Mouse (Mus musculus) limb, embryonic 15.5 days (tissue): Measurements from ENCODE around the gene Arpc5. TPM values are rescaled to one million over a fixed set of nuclear protein-coding genes. Genes with fewer than 3 reads are reported as not detected.

Experiments used
- ATAC-seq: fragments of 200-750 bp; cut with Nextera tagmentation; 2 replicates; pipeline ENCODE4 v1.8.0; 2017; ENCODE audit warnings: low read depth, moderate TSS enrichment; ENCODE audit not compliant: insufficient number of reproducible peaks, low FRiP score, low TSS enrichment
- H3K27ac ChIP-seq: fragments of 300-500 bp; sonication (generic); 2 replicates; pipeline ENCODE4 v1.5.1; 2015; ENCODE audit warnings: moderate library complexity, mild to moderate bottlenecking, inconsistent platforms
- H3K27me3 ChIP-seq: fragments of 300-500 bp; sonication (generic); 2 replicates; pipeline ENCODE4 v1.6.1; 2015; ENCODE audit warnings: inconsistent platforms
- H3K36me3 ChIP-seq: fragments of 300-500 bp; sonication (generic); 2 replicates; pipeline ENCODE4 v1.6.1; 2015; ENCODE audit warnings: inconsistent platforms
- H3K4me1 ChIP-seq: fragments of 300-500 bp; sonication (generic); 2 replicates; pipeline ENCODE4 v1.6.1; 2015; ENCODE audit warnings: inconsistent platforms
- H3K4me2 ChIP-seq: fragments of 300-500 bp; sonication (generic); 2 replicates; pipeline ENCODE4 v1.6.1; 2015; ENCODE audit warnings: mild to moderate bottlenecking, inconsistent platforms
- H3K4me3 ChIP-seq: fragments of 300-500 bp; sonication (generic); 2 replicates; pipeline ENCODE4 v1.5.1; 2015; ENCODE audit warnings: mild to moderate bottlenecking, inconsistent platforms
- H3K9ac ChIP-seq: fragments of 300-500 bp; sonication (generic); 2 replicates; pipeline ENCODE4 v1.6.1; 2015; ENCODE audit warnings: inconsistent platforms
- H3K9me3 ChIP-seq: fragments of 300-500 bp; sonication (generic); 2 replicates; pipeline ENCODE4 v1.6.1; 2016; ENCODE audit warnings: inconsistent platforms
- WGBS: fragments of 180-500 bp; shearing (Covaris S2); methylation state at CpG from one replicate; pipeline ENCODE4 v1.1.7; 2015; 5-methylcytosine and 5-hydroxymethylcytosine counted together
- polyA plus RNA-seq: library from polyadenylated mRNA; unstranded; fragments of >200 nt; fragmentation: Nextera tagmentation; extraction: Ambion mirVana; gene quantifications from 2 replicates; pipeline ENCODE4 v1.2.1, GENCODE M21; 2015

Gene Arpc5
- polyA plus RNA-seq, 1 experiment from 2014 or later, result 274 TPM

DNA sequence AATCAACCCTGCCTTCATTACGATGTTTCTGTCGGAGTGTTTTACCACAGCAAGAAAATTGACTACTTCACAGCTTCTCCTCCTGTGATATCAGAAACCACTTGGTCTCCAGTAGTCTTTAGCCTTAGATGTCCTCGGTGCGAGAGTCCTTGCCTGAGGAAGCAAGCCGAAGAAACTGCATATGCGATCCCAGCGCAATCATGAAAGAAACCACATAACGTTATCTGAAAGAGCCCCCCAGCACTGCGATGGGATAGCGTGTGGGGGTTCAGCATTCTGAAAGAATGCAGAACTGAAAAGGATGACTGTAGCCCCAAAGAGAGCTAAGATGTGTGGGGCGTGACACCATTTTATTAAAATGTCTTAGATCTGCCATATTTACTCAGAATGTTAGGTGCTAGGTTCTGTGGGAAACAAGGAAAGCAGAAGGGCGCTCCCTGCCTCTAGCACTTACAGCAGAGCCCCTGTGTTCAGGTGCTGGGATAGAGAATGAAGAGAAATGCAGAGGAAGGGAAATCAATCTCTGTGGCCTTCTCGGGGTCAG is 34.4 kb downstream of the Arpc5 start:
- Histone ChIP-seq H3K9me3 (no peaks in the 10 kb centered on the region), H3K27me3 (no peaks in the 10 kb centered on the region), H3K36me3 (no peaks in the 10 kb centered on the region), H3K27ac (no peak overlapping the region), H3K4me2 (no peak overlapping the region), H3K4me1 (peaks cover 3% of the 10 kb centered on the region), H3K4me3 (no peak overlapping the region), H3K9ac (no peak overlapping the region)
- WGBS, result 84% methylated on average over 13 of the region's 13 CpGs
- no peak for ATAC-seq

DNA sequence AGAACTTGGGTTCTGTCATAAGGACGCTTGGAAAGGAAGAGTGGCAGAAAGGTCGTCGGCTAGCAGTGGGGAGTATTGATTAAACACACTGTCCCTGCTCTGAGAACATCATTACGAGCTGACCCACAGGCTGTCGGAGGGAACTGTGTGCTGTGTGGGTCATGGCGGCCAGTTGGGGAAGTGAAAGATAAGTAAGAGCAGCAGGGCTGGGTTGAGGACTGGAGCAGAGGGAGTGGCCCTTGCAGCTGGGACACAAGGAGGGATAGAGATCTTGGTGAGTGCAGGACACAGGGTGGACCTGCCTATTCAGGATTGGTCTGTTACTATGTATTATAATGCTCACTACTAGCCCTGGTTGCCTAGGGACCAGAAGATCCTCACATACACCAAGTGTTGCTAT is 38.6 kb downstream of the Arpc5 start:
- no peak for ATAC-seq
- WGBS, result 83% methylated on average over 6 of the region's 6 CpGs
- Histone ChIP-seq H3K36me3 (no peaks in the 10 kb centered on the region), H3K9ac (no peak overlapping the region), H3K27ac (no peak overlapping the region), H3K27me3 (no peaks in the 10 kb centered on the region), H3K4me2 (no peak overlapping the region), H3K9me3 (no peaks in the 10 kb centered on the region), H3K4me1 (peaks cover 6% of the 10 kb centered on the region), H3K4me3 (no peak overlapping the region)

DNA sequence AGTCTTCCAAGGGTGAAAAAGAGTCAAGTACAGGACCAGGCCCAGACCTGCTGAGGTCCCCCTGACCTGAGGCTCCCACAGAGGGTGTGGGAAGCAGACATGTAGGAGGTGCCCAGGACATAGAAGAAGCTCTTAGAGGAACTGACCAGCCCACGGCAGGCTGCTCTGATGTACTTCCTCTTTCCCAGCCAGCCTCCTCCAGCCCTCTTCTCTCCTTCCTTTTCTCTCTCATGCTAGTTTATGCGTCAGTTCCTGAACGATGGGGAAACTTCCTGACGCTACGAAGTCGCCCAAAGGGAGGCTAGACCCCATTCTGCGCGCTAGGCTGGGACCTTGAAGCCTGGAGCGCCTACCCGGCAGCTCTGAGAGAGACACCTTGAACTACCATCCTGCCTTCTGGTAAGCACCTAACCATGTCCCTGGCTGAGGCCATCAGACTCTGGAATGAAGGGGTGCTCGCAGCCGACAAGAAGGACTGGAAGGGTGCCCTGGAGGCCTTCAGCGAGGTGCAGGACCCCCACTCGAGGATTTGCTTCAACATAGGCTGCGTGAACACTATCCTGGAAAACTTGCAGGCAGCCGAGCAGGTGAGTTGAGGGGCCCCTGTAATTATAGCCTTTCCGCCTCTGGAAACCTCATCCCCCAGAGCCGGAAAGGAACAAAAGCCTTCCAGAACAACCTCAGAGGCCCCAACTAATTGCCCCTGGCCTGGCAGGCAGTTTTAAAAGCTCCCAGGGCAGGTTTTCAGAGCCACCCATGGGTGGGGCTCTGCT is 41.5 kb downstream of the Arpc5 start:
- Histone ChIP-seq H3K9me3 (no peaks in the 10 kb centered on the region), H3K27me3 (no peaks in the 10 kb centered on the region), H3K4me2 (no peak overlapping the region), H3K36me3 (no peaks in the 10 kb centered on the region), H3K4me3 (no peak overlapping the region), H3K4me1 (peaks cover 6% of the 10 kb centered on the region), H3K27ac (no peak overlapping the region), H3K9ac (no peak overlapping the region)
- ATAC-seq, result no peak
- WGBS, result 41% methylated on average over 18 of the region's 18 CpGs

DNA sequence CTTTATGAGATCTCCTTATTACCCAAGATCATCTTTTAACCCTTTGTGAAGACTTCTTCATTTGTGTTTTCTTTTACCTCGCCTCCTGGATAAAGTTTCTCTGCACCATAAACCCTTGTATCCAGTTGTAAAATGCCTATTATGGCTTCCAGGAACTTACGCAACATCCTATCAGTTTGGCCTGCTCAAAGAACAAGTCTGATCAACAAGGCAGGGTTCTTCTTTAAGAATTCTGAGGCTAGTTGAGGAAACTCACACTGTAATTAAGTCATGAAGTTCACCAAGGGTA is 42.0 kb downstream of the Arpc5 start:
- Histone ChIP-seq H3K4me2 (no peak overlapping the region), H3K27me3 (no peaks in the 10 kb centered on the region), H3K9ac (no peak overlapping the region), H3K4me3 (no peak overlapping the region), H3K27ac (no peak overlapping the region), H3K4me1 (peaks cover 6% of the 10 kb centered on the region), H3K9me3 (no peaks in the 10 kb centered on the region), H3K36me3 (no peaks in the 10 kb centered on the region)
- WGBS, result 58% methylated on average over 2 of the region's 2 CpGs
- ATAC-seq, result no peak

DNA sequence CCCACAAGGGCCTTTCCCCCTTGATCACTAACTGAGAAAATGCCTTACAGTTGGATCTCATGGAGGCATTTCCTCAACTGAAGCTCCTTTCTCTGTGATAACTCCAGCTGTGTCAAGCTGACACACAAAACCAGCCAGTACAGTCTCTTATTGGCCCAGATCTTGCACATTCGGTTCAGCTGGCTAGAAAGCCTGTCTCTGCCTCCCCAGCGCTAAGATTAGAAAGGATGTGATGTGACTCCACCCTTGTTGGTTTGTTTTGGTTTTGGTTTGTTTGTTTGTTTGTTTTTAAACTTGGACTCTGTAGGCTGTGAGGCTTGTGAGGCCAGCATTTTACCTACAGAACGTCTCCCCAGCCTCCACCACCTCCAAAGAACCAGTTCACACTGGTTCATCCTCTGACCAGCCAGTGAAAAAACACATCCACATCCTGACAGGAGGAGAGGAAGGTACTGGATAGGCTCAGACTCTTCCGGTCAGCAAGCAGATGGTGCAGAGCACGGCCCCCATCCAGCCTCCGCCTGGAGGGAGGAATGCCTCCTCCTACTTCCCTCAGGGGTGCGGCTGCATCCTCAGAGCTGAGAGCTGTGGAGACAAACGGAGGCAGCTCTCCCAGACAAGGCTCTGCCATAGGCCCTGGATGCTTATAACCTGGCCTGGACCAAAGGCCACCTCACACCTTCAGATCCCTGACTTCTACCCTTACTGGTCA is 43.4 kb downstream of the Arpc5 start:
- no peak overlapping the region for H3K9ac ChIP-seq
- no peaks in the 10 kb centered on the region for H3K36me3 ChIP-seq
- 36% methylated on average over 8 of the region's 8 CpGs for WGBS
- no peak for ATAC-seq
- no peaks in the 10 kb centered on the region for H3K27me3 ChIP-seq
- peaks cover 6% of the 10 kb centered on the region for H3K4me1 ChIP-seq
- H3K9me3 ChIP-seq, result no peaks in the 10 kb centered on the region
- no peak overlapping the region for H3K4me3 ChIP-seq
- no peak overlapping the region for H3K4me2 ChIP-seq
- H3K27ac ChIP-seq, result no peak overlapping the region

DNA sequence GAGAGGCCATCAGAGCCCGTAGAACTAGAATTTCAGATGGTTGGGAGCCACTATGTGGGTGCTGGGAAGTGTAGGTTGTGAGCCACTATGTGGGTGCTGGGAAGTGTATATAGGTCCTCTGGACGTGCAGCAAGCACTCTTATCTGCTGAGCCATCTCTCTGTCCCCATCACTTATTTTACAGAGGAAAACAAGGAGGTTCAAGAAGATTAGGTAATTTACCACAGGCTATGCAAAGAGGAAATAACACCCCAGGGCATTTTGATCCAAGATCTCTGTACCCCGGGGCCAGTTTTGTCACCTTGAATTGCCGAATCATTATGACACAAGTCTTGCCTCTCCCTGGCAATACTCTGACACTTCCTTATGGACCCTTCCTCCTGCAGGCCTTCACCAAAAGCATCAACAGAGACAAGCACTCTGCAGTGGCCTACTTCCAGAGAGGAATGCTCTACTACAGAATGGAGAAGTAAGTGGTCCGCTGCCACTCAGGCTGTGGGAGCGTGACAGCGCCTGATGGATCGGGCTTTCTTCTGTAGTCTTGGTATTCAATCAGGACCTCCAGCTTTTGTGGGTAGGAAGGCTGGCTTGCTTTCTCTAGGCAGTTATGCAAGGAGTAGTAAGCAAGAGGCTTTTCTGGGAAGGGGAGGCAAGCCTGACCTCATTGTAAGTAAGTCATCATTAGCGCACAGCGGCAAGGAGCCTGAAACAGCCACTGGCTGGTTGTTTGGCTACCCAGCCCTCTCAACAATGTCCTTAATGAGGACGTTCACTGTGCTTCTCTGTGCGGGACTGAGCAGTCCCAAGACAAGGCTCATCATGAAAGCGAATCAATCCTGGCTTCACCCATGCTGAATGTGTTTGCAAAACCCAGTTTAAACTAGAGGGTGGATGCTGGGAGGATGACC is 44.4 kb downstream of the Arpc5 start:
- no peak overlapping the region for H3K9ac ChIP-seq
- no peak overlapping the region for H3K27ac ChIP-seq
- H3K27me3 ChIP-seq, result no peaks in the 10 kb centered on the region
- no peaks in the 10 kb centered on the region for H3K9me3 ChIP-seq
- H3K4me1 ChIP-seq, result peaks cover 13% of the 10 kb centered on the region
- no peak overlapping the region for H3K4me3 ChIP-seq
- no peak overlapping the region for H3K4me2 ChIP-seq
- 76% methylated on average over 13 of the region's 13 CpGs for WGBS
- no peak for ATAC-seq
- H3K36me3 ChIP-seq, result no peaks in the 10 kb centered on the region

DNA sequence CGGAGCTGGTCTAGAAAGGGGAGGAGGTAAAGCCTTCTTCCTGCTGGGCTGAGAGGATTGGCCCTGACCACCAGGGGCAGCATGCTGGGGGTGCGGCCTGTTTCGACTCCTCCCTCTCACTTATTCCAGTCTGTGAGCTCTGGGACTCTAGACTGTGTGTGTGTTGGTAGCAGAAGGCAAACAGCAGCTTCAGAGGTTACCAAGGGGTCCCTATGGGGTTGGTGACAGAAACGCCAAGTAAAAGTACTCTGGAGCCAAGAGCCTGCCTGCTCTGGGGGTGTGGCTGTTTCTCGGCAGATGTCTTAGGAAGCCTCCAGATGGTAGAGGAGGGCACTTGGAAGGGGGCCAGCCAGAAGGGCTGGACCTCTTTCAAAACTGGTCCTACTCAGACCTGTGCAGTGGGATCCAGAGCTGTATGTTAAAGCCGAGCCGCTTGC is 48.9 kb downstream of the Arpc5 start:
- H3K4me2 ChIP-seq, result no peak overlapping the region
- ATAC-seq, result peak; percentile 58
- H3K4me1 ChIP-seq, result peaks cover 7% of the 10 kb centered on the region
- no peak overlapping the region for H3K4me3 ChIP-seq
- H3K36me3 ChIP-seq, result no peaks in the 10 kb centered on the region
- H3K9ac ChIP-seq, result no peak overlapping the region
- H3K27me3 ChIP-seq, result no peaks in the 10 kb centered on the region
- H3K9me3 ChIP-seq, result no peaks in the 10 kb centered on the region
- H3K27ac ChIP-seq, result no peak overlapping the region
- 30% methylated on average over 7 of the region's 7 CpGs for WGBS

DNA sequence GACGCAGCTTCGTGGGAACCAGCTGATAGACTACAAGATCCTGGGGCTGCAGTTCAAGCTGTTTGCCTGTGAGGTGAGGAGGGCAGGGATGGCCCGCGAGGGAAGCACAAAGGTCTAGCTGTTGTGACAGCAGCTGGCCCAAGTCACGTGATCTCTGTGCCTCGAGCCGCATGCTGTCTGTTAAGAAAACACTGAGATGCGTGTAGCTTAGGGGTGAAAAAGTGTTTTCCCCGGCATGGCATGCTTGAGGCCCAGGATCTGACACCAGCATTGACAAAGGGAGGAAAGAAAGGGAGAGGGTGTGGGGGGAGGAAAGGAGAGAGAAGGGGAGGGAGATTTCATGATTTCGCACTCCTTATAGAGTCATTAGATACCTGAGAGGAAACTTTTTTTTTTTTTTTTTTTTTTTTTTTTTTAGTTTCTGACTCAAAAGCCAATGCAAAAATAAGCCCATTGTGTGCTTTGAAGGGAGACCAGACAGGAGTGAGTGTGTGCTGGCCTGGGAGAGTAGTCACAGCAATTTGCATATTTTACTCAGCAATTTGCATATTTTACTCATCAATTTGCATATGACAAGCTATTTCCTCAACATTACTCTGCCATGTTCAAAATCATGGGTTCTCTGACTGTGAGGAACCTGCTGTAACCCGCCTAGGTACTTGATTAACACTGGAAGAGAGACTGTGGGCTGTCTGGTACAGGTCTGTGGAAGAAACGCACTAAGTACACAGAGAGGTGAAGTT is 50.9 kb downstream of the Arpc5 start:
- 37% methylated on average over 12 of the region's 12 CpGs for WGBS
- no peak for ATAC-seq
- Histone ChIP-seq H3K4me2 (no peak overlapping the region), H3K27me3 (no peaks in the 10 kb centered on the region), H3K36me3 (no peaks in the 10 kb centered on the region), H3K9ac (no peak overlapping the region), H3K4me1 (peaks cover 7% of the 10 kb centered on the region), H3K27ac (no peak overlapping the region), H3K9me3 (no peaks in the 10 kb centered on the region), H3K4me3 (no peak overlapping the region)

DNA sequence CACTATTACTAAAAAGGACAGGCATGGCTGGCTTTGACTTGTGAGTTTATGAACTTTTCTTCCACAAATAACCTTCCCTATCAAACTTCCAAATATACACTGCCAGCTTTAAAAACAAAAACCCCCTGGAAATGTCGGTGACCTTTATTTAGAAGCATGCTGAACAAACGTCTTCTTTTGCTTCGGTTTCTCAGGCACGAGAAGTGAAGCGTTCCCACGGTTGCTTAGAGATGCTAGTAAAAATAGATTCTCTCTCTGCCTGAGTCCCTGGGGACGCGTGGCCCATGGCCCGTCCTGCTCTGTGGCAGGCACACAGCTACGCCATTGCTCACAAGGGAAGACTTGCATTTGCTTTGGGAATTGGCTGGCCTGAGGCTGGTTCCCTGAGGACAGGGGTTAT is 51.5 kb downstream of the Arpc5 start:
- no peak for ATAC-seq
- H3K27ac ChIP-seq, result no peak overlapping the region
- WGBS, result 55% methylated on average over 10 of the region's 10 CpGs

DNA sequence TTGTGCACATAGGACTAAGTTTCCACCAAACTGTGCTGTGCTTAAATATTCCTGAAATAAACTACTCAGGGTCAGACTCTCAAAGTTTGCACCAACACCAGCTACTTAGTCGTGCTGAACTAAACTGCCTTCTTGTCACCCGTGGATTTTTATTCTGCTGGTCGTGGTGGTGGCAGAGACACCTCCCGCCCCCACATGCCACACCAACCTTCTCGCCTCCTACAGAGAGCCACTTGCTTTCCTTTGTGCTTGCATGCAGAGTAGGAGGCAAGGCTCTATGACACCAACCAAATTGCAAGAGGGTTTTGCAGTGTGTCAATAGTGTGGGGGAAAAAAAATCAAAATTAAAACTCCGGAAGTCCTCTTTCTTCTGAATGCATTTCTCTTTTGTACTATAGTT is 53.2 kb downstream of the Arpc5 start:
- WGBS, result 78% methylated on average over 6 of the region's 6 CpGs

More for the DNA sequence above, 51.5 kb downstream of the Arpc5 start:
- no peaks in the 10 kb centered on the region for H3K36me3 ChIP-seq
- peaks cover 7% of the 10 kb centered on the region for H3K4me1 ChIP-seq
- H3K9ac ChIP-seq, result no peak overlapping the region
- H3K9me3 ChIP-seq, result no peaks in the 10 kb centered on the region
- no peak overlapping the region for H3K4me2 ChIP-seq
- H3K4me3 ChIP-seq, result no peak overlapping the region
- H3K27me3 ChIP-seq, result no peaks in the 10 kb centered on the region

DNA sequence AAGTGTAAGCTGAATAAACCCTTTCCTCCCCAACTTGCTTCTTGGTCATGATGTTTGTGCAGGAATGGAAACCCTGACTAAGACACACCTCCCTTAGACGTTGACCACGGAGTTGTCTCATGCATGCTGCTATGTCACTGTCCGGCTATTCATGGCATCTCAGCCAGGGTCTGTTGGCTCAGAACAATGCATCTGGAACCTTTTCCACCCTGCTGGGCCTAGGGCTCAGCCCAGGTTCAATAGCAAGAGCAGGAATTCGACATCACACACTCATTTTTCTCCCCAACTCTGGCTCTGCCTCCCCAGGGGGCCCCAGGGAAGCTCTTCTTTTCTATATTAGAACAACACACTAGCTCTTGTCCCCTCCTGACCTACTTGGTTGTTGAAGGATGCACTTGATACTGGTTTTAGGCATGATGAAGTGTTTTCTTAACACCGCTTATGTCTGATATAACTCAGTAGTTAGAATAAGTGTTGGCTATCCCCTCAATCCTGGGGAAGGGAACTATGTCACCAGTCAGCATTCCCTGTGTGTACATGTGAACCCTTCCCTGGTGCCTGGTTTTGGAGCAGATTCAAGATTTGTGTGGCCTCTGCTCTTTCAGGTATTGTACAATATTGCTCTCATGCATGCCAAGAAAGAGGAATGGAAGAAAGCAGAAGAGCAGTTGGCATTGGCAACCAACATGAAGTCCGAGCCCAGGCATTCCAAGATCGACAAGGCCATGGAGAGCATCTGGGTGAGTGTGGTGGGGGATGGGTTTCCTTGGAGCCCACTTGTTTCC is 54.8 kb downstream of the Arpc5 start:
- no peaks in the 10 kb centered on the region for H3K36me3 ChIP-seq
- H3K4me2 ChIP-seq, result no peak overlapping the region
- H3K4me3 ChIP-seq, result no peak overlapping the region
- no peak overlapping the region for H3K27ac ChIP-seq
- no peaks in the 10 kb centered on the region for H3K9me3 ChIP-seq
- ATAC-seq, result no peak
- WGBS, result 80% methylated on average over 7 of the region's 7 CpGs
- no peak overlapping the region for H3K9ac ChIP-seq
- no peaks in the 10 kb centered on the region; the same call in 1 of the 2 replicates for H3K4me1 ChIP-seq
- H3K27me3 ChIP-seq, result no peaks in the 10 kb centered on the region

More for the DNA sequence above, 53.2 kb downstream of the Arpc5 start:
- Histone ChIP-seq H3K9me3 (no peaks in the 10 kb centered on the region), H3K27ac (no peak overlapping the region), H3K4me2 (no peak overlapping the region), H3K27me3 (no peaks in the 10 kb centered on the region), H3K36me3 (no peaks in the 10 kb centered on the region), H3K9ac (no peak overlapping the region), H3K4me3 (no peak overlapping the region), H3K4me1 (peaks cover 7% of the 10 kb centered on the region)
- no peak for ATAC-seq
